Mouse (Mus musculus) gastrocnemius, postnatal 36 days (tissue): ENCODE results near the gene Wdr20. TPM values are rescaled to one million over a fixed set of nuclear protein-coding genes. Genes with fewer than 3 reads are reported as not detected.
A peak's percentile ranks its signal among the peaks of the same experiment; 100 is the strongest.

Experiments
- DNase-seq, 2 experiments: peaks; one replicate each; pipeline ENCODE4 v3.0.0; 2022
- intact Hi-C: fragments of 180-260 bp; cut with DNase I; formaldehyde crosslinking; loops from one replicate; pipeline ENCODE4 v1.15.1; 2025
- total RNA-seq, 2 experiments: library from RNA; stranded (reverse); gene quantifications; 2 replicates each; pipeline ENCODE4 v1.2.3; 2021

Wdr20 gene
- total RNA-seq, 2 experiments from 2014 or later, result 15.7 to 15.9 TPM

DNA sequence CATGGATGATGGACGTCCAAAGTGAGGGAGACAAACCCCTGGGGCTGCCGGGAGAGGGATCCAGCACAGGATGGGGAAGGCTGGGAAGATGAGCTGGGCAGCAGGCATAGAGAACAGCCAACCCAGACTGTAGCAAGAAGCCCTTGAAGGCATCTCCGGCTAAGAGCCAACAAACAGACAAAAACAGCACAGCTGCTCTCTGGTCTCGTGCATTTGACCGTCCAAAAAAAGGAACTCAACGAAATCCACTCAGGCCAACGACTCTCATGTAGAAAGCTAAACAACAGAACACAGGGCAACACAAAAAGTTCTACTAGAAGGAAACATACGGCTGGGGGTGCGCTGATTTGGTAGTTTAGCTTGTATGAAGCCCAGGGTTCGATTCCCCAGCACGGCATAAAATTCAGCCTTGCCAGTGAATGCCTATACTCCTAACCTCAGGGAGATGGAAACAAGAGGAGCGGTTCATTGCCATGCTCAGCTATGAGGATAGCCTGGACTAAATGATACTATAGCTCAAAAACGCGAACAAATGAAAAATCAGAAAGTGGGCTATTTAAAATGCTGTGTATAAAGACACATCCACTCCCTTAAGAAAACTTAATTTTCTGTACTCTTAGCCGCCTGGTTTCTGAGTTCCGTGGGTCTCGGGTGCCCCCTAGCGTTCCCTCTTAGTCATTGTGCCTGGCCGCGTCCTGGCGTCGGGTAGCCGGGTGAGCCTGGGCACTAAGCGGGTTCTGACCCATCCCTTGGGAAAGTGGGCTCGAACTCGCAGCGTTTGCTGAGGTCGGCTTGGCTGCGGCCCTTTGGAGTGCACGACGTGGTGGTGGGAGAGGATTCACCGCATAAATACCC lies 105.7 kb downstream of the Wdr20 start:
- peak; percentile 76 to 82 for DNase-seq
- intact Hi-C loops, result loop anchor here (1.0 to 5.0 kb wide), 4 partner anchors 106 to 396 kb away; partner anchors contain the start of genes Hsp90aa1, Ppp2r5c and Wdr20

DNA sequence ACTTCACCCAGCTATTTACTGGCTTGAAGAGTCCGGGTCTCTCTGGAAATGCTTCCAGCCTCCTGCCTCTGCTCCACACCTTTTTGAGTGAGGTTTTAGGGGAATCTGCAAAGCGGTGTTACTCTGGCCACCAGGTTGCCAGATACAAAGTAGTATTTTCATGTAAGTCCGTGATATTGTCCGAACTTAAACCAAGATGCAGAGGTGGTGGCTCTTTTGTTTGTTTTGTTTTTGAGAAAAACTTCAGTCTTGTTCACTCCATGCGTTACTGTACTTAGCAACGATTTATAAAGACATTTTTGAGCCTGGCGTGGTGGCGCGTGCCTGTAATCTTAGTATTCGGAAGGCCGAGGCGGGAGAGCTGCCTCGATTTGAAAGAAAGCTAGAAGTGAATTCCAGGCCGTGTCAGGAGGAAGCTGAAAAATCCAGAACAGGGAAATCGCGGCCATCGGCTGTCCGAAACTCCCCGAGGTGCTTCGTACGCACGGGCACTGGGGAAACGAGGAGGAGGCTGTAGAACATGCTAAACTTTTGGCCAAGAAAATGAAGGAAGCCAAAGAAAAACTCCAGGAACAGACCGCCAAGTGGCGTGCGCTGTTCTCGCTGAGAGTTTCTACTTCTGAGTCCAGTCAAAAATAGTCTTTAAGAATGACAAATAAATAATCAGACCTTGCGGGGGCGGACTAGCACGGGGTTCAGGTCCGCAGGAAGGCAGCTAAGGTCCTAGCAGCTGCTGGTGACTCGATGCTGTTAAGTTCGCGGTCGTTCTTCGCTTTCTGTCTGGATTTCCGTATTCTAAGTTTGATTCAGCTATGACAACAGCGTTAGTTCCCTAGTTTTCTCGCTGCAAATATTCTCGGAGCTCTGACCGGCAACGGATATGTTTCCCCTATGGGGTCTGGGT lies 106.7 kb downstream of the Wdr20 start:
- intact Hi-C loops, result loop anchor here (5.0 kb wide), 2 partner anchors 107 to 397 kb away; partner anchors contain the start of genes Ppp2r5c and Wdr20
- peak in 1 of 2 experiments; percentile 37 for DNase-seq

DNA sequence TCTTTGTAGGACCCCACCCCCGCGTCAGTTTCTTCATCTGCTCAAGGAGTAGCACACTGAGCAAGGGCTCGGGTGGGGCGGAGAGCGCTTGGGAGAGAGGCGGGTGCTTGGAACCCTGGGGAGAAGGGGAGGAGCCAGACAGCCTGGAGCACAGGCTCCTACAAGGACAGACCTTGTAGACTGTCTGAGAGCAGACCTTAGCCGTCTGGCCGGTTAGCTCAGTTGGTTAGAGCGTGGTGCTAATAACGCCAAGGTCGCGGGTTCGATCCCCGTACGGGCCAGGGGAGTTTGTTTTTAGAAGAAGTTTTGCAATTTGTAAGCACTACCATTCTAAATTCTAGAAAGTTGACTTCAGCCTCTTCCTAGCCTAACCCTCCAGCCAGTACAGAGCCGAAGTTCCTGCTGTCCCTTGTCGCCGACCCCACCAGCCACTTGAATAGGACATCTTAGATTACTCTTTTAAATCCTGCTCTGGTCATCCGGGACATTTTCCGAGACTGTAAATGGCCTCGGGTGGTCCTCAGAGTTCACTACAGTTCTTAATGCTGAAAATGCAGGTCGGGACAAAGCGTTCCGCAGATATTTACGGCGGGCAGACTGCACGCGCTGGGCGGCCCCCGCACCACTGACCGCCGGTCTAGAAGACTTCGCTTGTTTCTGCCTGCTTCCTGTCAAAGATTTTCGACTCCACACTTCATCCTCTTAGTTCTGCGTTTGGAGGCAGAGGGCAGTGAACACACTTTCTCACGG lies 107.6 kb downstream of the Wdr20 start:
- intact Hi-C loops, result no loop called here

DNA sequence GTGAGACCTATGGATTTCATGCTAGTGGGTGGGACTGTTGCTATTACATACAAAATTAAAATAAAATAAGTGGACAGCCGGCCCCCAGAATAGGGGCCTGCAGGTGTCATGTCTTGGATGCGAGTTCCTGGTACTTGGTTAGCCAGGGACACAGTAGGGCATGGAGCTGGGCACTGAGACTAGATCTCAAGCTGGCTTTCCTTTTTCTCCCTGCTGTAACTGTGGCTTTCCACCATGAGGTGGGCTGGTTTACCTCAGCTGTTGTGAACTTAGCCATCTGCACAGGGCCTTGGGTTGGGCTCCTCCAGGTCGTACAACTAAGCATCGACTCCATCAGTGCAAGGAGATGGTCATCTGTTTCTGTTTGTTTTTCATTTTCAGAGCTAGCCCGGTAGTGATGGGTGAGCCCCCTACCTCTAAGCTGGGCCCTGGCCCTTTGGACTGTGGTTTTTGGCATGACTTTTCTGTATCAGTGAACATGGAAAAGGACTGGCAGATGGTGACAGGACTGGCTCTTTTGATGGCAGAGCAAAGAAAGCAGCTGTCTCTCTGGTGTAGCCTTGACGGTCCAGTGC lies 108.5 kb downstream of the Wdr20 start:
- intact Hi-C loops, result no loop called here
- no peak for DNase-seq

More for the DNA sequence above, 107.6 kb downstream of the Wdr20 start:
- DNase-seq, result peak; percentile 90 to 93

- intact Hi-C loops, result no loop called here
- DNase-seq, result peak; percentile 82 to 88
Observed at GRCm38 (mm10) chr12:110850010-110850928, 112.5 kb downstream of the Wdr20 start, which contains the start of gene Zfp839. Gene Zfp839, plus strand, starts transcription at chr12:110850253.

DNA sequence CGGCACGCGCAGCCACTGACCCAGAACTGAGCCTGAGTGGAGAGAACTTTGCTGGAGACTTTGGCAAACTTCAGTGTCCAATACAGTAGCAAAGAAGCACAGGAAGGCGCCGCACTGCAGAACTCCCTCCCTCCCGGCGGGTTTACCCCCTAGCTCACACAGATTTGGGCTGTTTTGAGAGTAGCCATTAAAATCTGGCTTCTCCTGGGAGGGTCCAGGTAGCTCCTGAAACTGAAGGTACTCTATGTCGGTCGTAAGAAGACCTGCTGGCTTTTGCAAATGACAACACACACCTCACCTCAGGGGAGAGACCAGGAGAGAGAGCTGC lies 113.1 kb downstream of the Wdr20 start:
- DNase-seq, result no peak
- intact Hi-C loops, result no loop called here

- DNase-seq, result no peak
- intact Hi-C loops, result no loop called here
Observed at GRCm38 (mm10) chr12:110851414-110851813, 113.7 kb downstream of the Wdr20 start.

DNA sequence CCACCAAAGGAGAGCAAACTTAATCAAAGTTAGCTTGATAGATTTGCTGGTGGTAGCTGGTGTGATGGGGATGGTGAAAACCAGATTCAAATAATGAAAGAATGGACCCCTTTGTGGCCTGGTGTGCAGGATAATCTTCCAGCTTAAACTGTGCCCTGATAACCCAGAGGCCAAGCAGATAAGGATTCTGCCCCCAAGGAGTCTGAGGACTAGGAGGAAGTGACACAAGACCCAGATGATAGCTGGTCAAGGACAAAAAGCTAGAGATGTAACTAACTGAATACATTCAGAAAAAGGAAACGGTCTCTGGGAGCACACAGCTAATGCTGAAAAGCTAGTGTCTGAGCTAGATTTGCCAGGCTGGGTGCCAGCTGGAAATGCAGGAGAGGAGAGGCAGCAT lies 114.2 kb downstream of the Wdr20 start:
- intact Hi-C loops, result no loop called here
- DNase-seq, result no peak

Other genes starting within 250 kb of the Wdr20 start
- 10 to 100 TPM; 60.4 to 63.9 TPM for gene Dync1h1, start 136.5 kb upstream of the Wdr20 start, total RNA-seq
- gene 1700001K19Rik, start 55.3 kb upstream of the Wdr20 start, total RNA-seq, result not detected
- gene Hsp90aa1, start 35.2 kb upstream of the Wdr20 start, total RNA-seq, result 10 to 100 TPM; 38.6 to 52.2 TPM
- gene Mok, start 103.0 kb downstream of the Wdr20 start, total RNA-seq, result under 1 TPM in 1 of 2 experiments, not detected in 1; 0.37 TPM
- 1 to 10 TPM; 4.2 to 7.3 TPM for gene Zfp839, start 112.3 kb downstream of the Wdr20 start, total RNA-seq
- 10 to 100 TPM; 22.3 to 24.6 TPM for gene Cinp, start 151.2 kb downstream of the Wdr20 start, total RNA-seq
- gene Tecpr2, start 151.3 kb downstream of the Wdr20 start, total RNA-seq, result 1 to 10 TPM; 1.9 to 2.1 TPM
- 100 to 1,000 TPM; 161 to 219 TPM for gene Ankrd9, start 241.1 kb downstream of the Wdr20 start, total RNA-seq